Mouse (Mus musculus) kidney, embryonic 14.5 days (tissue): ENCODE measurements around the gene Ruvbl1. TPM values are rescaled to one million over a fixed set of nuclear protein-coding genes. Genes with fewer than 3 reads are reported as not detected.

Experiments used
- ATAC-seq: fragments of 200-750 bp; cut with Nextera tagmentation; 2 replicates; pipeline ENCODE4 v1.8.0; 2017; ENCODE audit warnings: moderate number of reproducible peaks, mild to moderate bottlenecking, moderate TSS enrichment, moderate library complexity; ENCODE audit not compliant: low FRiP score, low TSS enrichment
- H3K27ac ChIP-seq: fragments of 300-500 bp; sonication (generic); 2 replicates; pipeline ENCODE4 v1.5.1; 2014; ENCODE audit warnings: low read depth, mild to moderate bottlenecking, low read length, moderate library complexity, mixed read lengths
- H3K27me3 ChIP-seq: fragments of 300-500 bp; sonication (generic); 2 replicates; pipeline ENCODE4 v1.6.1; 2014; ENCODE audit warnings: mild to moderate bottlenecking, low read length; ENCODE audit not compliant: control insufficient read depth, insufficient read depth
- H3K36me3 ChIP-seq: fragments of 300-500 bp; sonication (generic); 2 replicates; pipeline ENCODE4 v1.6.1; 2014; ENCODE audit warnings: low read length, mixed read lengths; ENCODE audit not compliant: control insufficient read depth, insufficient read depth
- H3K4me1 ChIP-seq: fragments of 300-500 bp; sonication (generic); 2 replicates; pipeline ENCODE4 v1.6.1; 2014; ENCODE audit warnings: low read length, mixed read lengths; ENCODE audit not compliant: control insufficient read depth, insufficient read depth
- H3K4me2 ChIP-seq: fragments of 300-500 bp; sonication (generic); replicated peaks from 2 replicates; pipeline ENCODE4 v1.6.1; 2014; ENCODE audit warnings: low read depth, mild to moderate bottlenecking, low read length
- H3K4me3 ChIP-seq: fragments of 300-500 bp; sonication (generic); 2 replicates; pipeline ENCODE4 v1.5.1; 2014; ENCODE audit warnings: mild to moderate bottlenecking, low read length
- H3K9ac ChIP-seq: fragments of 300-500 bp; sonication (generic); 2 replicates; pipeline ENCODE4 v1.6.1; 2014; ENCODE audit warnings: low read depth, mild to moderate bottlenecking, low read length, moderate library complexity
- H3K9me3 ChIP-seq: fragments of 300-500 bp; sonication (generic); 2 replicates; pipeline ENCODE4 v1.6.1; 2016; ENCODE audit warnings: low read length; ENCODE audit not compliant: control insufficient read depth
- WGBS: fragments of 180-500 bp; shearing (Covaris S2); extraction: QIAGEN DNeasy Blood & Tissue Kit; methylation state at CpG from one replicate; pipeline ENCODE4 v1.1.7; 2014; 5-methylcytosine and 5-hydroxymethylcytosine counted together
- polyA plus RNA-seq: library from polyadenylated mRNA; unstranded; fragments of >200 nt; fragmentation: Nextera tagmentation; extraction: Ambion mirVana; gene quantifications from 2 replicates; pipeline ENCODE4 v1.2.1, GENCODE M21; 2014

Ruvbl1 gene
- polyA plus RNA-seq, 1 experiment from 2014 or later: 184 TPM

- Histone ChIP-seq H3K4me3 (no peak overlapping the region), H3K9me3 (no peaks in the 10 kb centered on the region), H3K4me1 (no peaks in the 10 kb centered on the region), H3K27me3 (no peaks in the 10 kb centered on the region), H3K4me2 (no peak overlapping the region), H3K9ac (no peak overlapping the region), H3K27ac (no peak overlapping the region), H3K36me3 (peaks cover 78% of the 10 kb centered on the region)
- ATAC-seq: no peak
- WGBS: 86% methylated on average over 8 of the region's 8 CpGs
Measured at GRCm38 (mm10) chr6:88486893-88487292, 21.7 kb downstream of the Ruvbl1 start.

GRCm38 (mm10) chr6:88489026-88489425 lies 23.8 kb downstream of the Ruvbl1 start:
- WGBS: 88% methylated on average over 7 of the region's 7 CpGs
- no peaks in the 10 kb centered on the region for H3K9me3 ChIP-seq
- H3K4me1 ChIP-seq: no peaks in the 10 kb centered on the region
- no peak for ATAC-seq
- H3K27me3 ChIP-seq: no peaks in the 10 kb centered on the region
- no peak overlapping the region for H3K9ac ChIP-seq
- peaks cover 75% of the 10 kb centered on the region for H3K36me3 ChIP-seq
- H3K4me2 ChIP-seq: no peak overlapping the region
- no peak overlapping the region for H3K27ac ChIP-seq
- H3K4me3 ChIP-seq: no peak overlapping the region

- WGBS: 89% methylated on average over 6 of the region's 6 CpGs
- peaks cover 67% of the 10 kb centered on the region for H3K36me3 ChIP-seq
- H3K9ac ChIP-seq: no peak overlapping the region
Measured at GRCm38 (mm10) chr6:88489834-88490233, 24.6 kb downstream of the Ruvbl1 start.

DNA sequence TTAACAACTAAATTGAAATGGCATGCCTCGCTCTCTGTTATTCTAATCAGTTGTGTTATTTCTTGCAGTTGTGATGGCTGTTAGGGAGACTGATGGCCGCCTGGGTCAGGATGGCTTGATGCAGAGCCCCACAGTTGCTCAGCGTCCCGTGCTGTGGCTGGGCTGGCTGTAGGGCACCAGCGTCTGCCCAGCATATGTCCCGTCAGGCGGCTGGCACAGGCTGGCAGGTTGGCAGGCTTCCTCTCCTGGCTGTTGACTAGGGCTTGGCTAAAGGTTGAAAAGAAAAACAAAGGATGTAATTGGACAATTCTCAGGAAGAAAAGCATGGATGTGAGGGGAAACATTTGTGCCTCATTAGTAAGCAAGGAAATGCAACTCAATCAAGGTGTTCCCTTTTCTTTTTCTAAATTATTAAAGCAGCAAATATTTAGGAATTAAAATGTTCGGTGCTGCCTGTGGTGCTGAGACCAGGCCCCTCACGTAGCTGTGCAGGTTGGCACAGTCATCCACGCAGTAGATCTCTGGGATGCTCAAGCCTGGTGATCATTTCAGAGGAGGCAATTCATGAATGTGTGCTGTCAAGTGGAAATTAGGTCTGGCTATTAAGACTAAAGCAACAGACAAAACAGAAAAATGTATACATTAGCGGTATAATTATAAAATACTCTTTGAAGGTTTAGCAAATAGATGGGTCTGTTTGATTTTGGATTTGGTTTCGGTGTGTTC lies 25.6 kb downstream of the Ruvbl1 start:
- Histone ChIP-seq H3K9ac (no peak overlapping the region), H3K4me1 (no peaks in the 10 kb centered on the region), H3K9me3 (no peaks in the 10 kb centered on the region), H3K27ac (no peak overlapping the region), H3K27me3 (no peaks in the 10 kb centered on the region), H3K4me3 (no peak overlapping the region), H3K36me3 (peaks cover 57% of the 10 kb centered on the region), H3K4me2 (no peak overlapping the region)
- no peak for ATAC-seq
- 95% methylated on average over 12 of the region's 12 CpGs for WGBS

More at GRCm38 (mm10) chr6:88489834-88490233, 24.6 kb downstream of the Ruvbl1 start:
- Histone ChIP-seq H3K4me1 (no peaks in the 10 kb centered on the region), H3K4me3 (no peak overlapping the region), H3K27ac (no peak overlapping the region), H3K4me2 (no peak overlapping the region), H3K27me3 (no peaks in the 10 kb centered on the region), H3K9me3 (no peaks in the 10 kb centered on the region)
- no peak for ATAC-seq

GRCm38 (mm10) chr6:88493712-88494111 lies 28.5 kb downstream of the Ruvbl1 start:
- no peaks in the 10 kb centered on the region for H3K27me3 ChIP-seq
- WGBS: 92% methylated on average over 6 of the region's 6 CpGs
- no peaks in the 10 kb centered on the region for H3K9me3 ChIP-seq
- H3K36me3 ChIP-seq: peaks cover 54% of the 10 kb centered on the region
- H3K4me3 ChIP-seq: no peak overlapping the region
- H3K4me2 ChIP-seq: no peak overlapping the region
- no peaks in the 10 kb centered on the region for H3K4me1 ChIP-seq
- H3K27ac ChIP-seq: no peak overlapping the region
- H3K9ac ChIP-seq: no peak overlapping the region
- no peak for ATAC-seq

DNA sequence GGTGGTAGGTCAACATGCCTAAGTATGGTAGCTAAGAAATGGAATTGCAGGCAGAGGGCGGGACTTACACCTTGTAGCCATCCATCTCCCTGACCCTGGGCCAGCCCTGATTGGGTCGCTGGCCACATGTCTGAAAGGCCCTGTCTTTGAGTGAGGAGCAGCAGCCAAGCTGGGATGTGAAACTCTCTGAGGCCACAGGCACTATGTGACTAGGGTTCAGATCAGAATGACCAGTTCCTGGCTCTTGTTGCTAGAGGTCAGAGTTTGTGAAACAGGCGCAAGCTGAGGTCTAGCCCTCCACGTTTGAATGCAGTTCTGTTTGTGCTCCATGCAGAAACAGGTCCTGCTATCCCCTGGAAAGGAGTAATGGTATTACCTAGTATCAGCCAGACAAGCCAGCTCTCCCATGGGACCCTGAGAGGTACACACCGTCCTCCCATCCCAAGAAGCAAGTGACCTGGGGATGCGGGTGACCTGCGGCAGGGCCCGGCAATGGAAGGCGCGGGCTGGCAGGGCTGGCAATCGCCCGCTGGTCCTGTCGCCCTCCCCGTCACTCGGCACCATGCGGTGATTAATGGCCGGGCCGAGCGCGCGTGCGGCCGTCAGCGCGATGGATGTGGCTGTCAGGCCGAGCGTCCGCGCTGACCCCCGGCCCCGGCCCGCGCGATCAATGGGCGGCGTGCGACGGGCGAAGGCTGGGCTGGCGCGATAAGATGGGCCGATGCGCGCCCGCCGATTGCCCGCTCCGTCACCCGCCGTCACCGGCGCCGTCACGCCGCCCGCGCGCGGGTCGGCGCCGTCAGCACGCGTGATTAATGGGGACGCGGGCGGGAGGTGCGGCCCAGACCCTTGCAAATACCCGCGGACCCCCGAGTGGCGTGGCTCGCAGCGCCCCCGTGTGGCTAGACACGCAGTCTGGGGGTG lies 34.5 kb downstream of the Ruvbl1 start:
- peak overlapping the region; percentile 51 for H3K4me3 ChIP-seq
- H3K27ac ChIP-seq: no peak overlapping the region
- WGBS: 3% methylated on average over 74 of the region's 76 CpGs
- peaks cover 46% of the 10 kb centered on the region for H3K36me3 ChIP-seq
- H3K4me2 ChIP-seq: peak overlapping the region; percentile 92
- peaks cover 8% of the 10 kb centered on the region; the same call in 1 of the 2 replicates for H3K4me1 ChIP-seq
- no peaks in the 10 kb centered on the region for H3K27me3 ChIP-seq
- H3K9me3 ChIP-seq: no peaks in the 10 kb centered on the region
- ATAC-seq: peak; percentile 84
- peak overlapping the region; percentile 63 for H3K9ac ChIP-seq

- Histone ChIP-seq H3K9ac (no peak overlapping the region), H3K9me3 (no peaks in the 10 kb centered on the region), H3K4me2 (peak overlapping the region; percentile 92), H3K36me3 (peaks cover 53% of the 10 kb centered on the region), H3K4me3 (peak overlapping the region; percentile 51), H3K27me3 (no peaks in the 10 kb centered on the region), H3K27ac (no peak overlapping the region), H3K4me1 (peaks cover 8% of the 10 kb centered on the region; the same call in 1 of the 2 replicates)
- no peak for ATAC-seq
- 6% methylated on average over 3 of the region's 3 CpGs for WGBS
Measured at GRCm38 (mm10) chr6:88500405-88500767, 35.2 kb downstream of the Ruvbl1 start.

GRCm38 (mm10) chr6:88502030-88502970 lies 37.1 kb downstream of the Ruvbl1 start:
- Histone ChIP-seq H3K4me2 (no peak overlapping the region), H3K27ac (no peak overlapping the region), H3K36me3 (peaks cover 61% of the 10 kb centered on the region), H3K4me3 (no peak overlapping the region), H3K9ac (no peak overlapping the region), H3K9me3 (no peaks in the 10 kb centered on the region), H3K27me3 (no peaks in the 10 kb centered on the region), H3K4me1 (peaks cover 8% of the 10 kb centered on the region; the same call in 1 of the 2 replicates)
- 76% methylated on average over 13 of the region's 13 CpGs for WGBS
- no peak for ATAC-seq
